Mouse (Mus musculus): ENCODE measurements at regions not wholly inside any gene's neighbourhood (a gene's known extent, or its start where the extent isn't known, plus 50 kb on each side); places are given as distances from the start of the nearest gene placed in this dataset.

DNA sequence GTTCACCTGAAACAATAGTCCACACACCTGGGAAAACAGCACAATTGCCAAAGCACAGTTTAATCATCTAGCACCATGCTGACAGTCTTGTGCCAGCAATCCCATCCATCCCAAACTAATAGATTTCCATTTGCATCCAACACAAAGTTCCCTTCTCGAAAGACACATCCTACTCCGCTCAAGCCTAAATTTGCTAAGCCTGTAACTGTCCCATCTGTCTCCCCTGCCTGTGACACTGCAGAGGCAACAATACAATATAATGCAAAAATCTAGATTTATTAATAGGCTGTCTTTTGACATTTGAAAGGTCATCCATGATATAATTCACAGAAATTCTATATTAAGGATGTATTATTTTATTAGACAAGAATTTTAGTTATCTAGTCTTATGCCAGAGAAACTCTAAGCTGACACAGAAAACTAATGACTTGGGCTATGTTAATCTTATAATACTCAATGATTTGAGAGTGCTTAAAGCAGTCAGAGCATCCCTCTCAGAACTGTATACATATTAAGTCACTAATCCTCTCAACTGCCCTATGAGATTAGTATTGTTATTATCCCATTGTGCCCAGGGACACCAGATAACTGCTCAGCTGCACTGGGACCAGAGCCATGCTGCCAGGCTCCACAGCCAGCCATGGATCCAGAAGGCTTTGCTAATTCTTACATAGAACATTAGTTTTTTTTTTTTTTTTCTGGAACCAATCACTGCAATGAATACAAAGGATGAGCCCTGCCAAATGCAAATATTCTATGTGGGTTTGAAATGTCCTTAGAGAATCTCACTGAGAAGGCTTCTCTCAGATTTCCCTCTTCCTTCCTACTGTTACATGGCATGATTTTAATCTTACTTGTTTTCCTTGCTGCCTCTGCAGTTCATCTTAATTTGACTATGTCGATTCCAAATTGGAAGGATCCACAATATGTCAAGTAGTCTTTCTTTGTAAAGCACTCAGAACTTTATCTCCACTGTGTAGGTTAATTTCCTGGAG, 254.1 kb upstream of the Sphkap start:
- Histone ChIP-seq H3K36me3 (ENCODE audit: control insufficient read depth, insufficient read depth, low read length) (no peaks in the 10 kb centered on the region), H3K4me1 (replicated peaks; ENCODE audit: control insufficient read depth, insufficient read depth, low read length) (no peaks in the 10 kb centered on the region), H3K4me2 (replicated peaks; ENCODE audit: low read depth, low read length) (no peak overlapping the region), H3K27ac (ENCODE audit: low read depth, low read length) (no peak overlapping the region), H3K9me3 (ENCODE audit: control insufficient read depth, low read length) (no peaks in the 10 kb centered on the region), H3K27me3 (ENCODE audit: control insufficient read depth, insufficient read depth, low read length) (no peaks in the 10 kb centered on the region), H3K9ac (ENCODE audit: low read depth, low read length) (no peak overlapping the region), H3K4me3 (ENCODE audit: low read depth, low read length) (no peak overlapping the region)
- ATAC-seq (ENCODE audit: low FRiP score) (no peak), DNase-seq (ENCODE audit: low spot score) (no peak)
- WGBS, result 92% methylated on average over 3 of the region's 3 CpGs

GRCm38 (mm10) chr1:83653661-83654060, 245.7 kb upstream of the Sphkap start:
- 89% methylated on average over 2 of the region's 2 CpGs for WGBS

DNA sequence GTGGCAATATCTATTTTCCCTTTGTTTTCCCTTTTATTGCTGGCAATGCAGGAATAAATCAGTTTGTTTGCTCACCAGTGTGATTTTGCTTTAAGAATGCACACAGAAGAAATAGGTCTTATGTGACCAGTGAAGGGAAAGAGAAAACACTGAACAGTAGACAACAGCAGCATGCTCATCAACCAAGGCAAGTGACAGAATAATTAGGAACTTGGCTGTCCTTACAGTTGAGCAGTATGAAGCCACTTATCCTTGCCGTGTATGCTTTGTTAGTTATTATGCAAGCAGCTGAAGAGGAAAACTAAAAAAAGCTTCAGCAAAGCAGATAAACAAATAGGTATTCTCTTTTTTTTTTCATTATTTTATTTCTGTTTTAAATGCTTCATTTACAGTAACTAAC, 237.6 kb upstream of the Sphkap start:
- no peak overlapping the region for H3K27ac ChIP-seq (ENCODE audit: low read depth, low read length)
- DNase-seq (ENCODE audit: low spot score), result no peak
- no peak overlapping the region for H3K4me2 ChIP-seq (replicated peaks; ENCODE audit: low read depth, low read length)
- no peaks in the 10 kb centered on the region for H3K4me1 ChIP-seq (replicated peaks; ENCODE audit: control insufficient read depth, insufficient read depth, low read length)
- no peaks in the 10 kb centered on the region for H3K36me3 ChIP-seq (ENCODE audit: control insufficient read depth, insufficient read depth, low read length)
- no peak overlapping the region for H3K4me3 ChIP-seq (ENCODE audit: low read depth, low read length)
- WGBS, result 65% methylated on average over 1 of the region's 1 CpGs
- ATAC-seq (ENCODE audit: low FRiP score), result no peak
- no peaks in the 10 kb centered on the region for H3K27me3 ChIP-seq (ENCODE audit: control insufficient read depth, insufficient read depth, low read length)
- H3K9ac ChIP-seq (ENCODE audit: low read depth, low read length), result no peak overlapping the region
- H3K9me3 ChIP-seq (ENCODE audit: control insufficient read depth, low read length), result no peaks in the 10 kb centered on the region

More at GRCm38 (mm10) chr1:83653661-83654060, 245.7 kb upstream of the Sphkap start:
- no peak overlapping the region for H3K9ac ChIP-seq (ENCODE audit: low read depth, low read length)
- no peak overlapping the region for H3K27ac ChIP-seq (ENCODE audit: low read depth, low read length)
- H3K36me3 ChIP-seq (ENCODE audit: control insufficient read depth, insufficient read depth, low read length), result no peaks in the 10 kb centered on the region
- H3K27me3 ChIP-seq (ENCODE audit: control insufficient read depth, insufficient read depth, low read length), result no peaks in the 10 kb centered on the region
- no peak overlapping the region for H3K4me2 ChIP-seq (replicated peaks; ENCODE audit: low read depth, low read length)
- no peaks in the 10 kb centered on the region for H3K4me1 ChIP-seq (replicated peaks; ENCODE audit: control insufficient read depth, insufficient read depth, low read length)
- H3K9me3 ChIP-seq (ENCODE audit: control insufficient read depth, low read length), result no peaks in the 10 kb centered on the region
- H3K4me3 ChIP-seq (ENCODE audit: low read depth, low read length), result no peak overlapping the region
- DNase-seq (ENCODE audit: low spot score) (no peak), ATAC-seq (ENCODE audit: low FRiP score) (no peak)

DNA sequence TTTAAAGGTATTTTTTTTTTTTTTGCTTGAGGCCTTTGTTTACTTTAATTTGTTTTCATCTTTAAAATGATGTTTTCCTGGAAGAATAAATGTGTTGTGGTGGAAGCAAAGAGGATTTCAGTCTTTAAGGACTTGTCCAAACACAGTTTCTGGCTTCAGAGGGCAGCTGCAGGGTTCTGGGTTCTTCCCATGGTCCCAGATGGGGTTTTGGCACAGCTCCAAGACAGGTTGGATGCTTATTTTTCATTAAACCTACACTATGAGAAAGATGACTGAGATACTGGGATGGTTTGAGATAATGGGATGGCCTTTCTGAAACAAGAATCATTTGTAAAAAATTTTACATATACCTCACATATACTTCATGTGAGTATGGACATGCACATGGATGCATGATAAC, 234.7 kb upstream of the Sphkap start:
- no peak overlapping the region for H3K4me2 ChIP-seq (replicated peaks; ENCODE audit: low read depth, low read length)
- no peak overlapping the region for H3K27ac ChIP-seq (ENCODE audit: low read depth, low read length)
- no peaks in the 10 kb centered on the region for H3K4me1 ChIP-seq (replicated peaks; ENCODE audit: control insufficient read depth, insufficient read depth, low read length)
- H3K27me3 ChIP-seq (ENCODE audit: control insufficient read depth, insufficient read depth, low read length), result no peaks in the 10 kb centered on the region
- no peak overlapping the region for H3K4me3 ChIP-seq (ENCODE audit: low read depth, low read length)
- ATAC-seq (ENCODE audit: low FRiP score) (no peak), DNase-seq (ENCODE audit: low spot score) (no peak)
- H3K9ac ChIP-seq (ENCODE audit: low read depth, low read length), result no peak overlapping the region
- H3K36me3 ChIP-seq (ENCODE audit: control insufficient read depth, insufficient read depth, low read length), result no peaks in the 10 kb centered on the region
- H3K9me3 ChIP-seq (ENCODE audit: control insufficient read depth, low read length), result no peaks in the 10 kb centered on the region

DNA sequence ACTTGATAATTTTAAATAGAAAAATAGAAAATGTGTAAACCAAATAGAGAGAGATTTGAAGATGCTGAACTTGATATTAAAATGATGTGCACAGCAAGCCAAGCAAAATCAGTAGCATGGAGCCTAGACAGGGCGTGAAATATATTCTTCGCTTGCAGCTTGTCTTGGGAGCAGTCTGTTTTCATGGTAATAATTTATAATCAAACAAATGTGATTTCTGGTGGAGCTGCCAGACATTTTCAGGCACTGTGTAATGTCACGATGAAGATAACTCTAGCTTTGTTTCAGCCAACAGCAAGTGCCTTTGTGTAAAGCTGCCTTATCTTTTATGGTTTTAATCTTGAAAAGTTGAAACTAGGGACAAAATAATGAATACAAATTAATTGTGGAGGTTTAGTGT, 228.1 kb upstream of the Sphkap start:
- H3K4me3 ChIP-seq (ENCODE audit: low read depth, low read length), result no peak overlapping the region
- no peak for DNase-seq (ENCODE audit: low spot score)
- no peaks in the 10 kb centered on the region for H3K36me3 ChIP-seq (ENCODE audit: control insufficient read depth, insufficient read depth, low read length)
- no peak overlapping the region for H3K27ac ChIP-seq (ENCODE audit: low read depth, low read length)
- no peaks in the 10 kb centered on the region for H3K9me3 ChIP-seq (ENCODE audit: control insufficient read depth, low read length)
- no peaks in the 10 kb centered on the region for H3K4me1 ChIP-seq (replicated peaks; ENCODE audit: control insufficient read depth, insufficient read depth, low read length)
- no peaks in the 10 kb centered on the region for H3K27me3 ChIP-seq (ENCODE audit: control insufficient read depth, insufficient read depth, low read length)
- no peak overlapping the region for H3K4me2 ChIP-seq (replicated peaks; ENCODE audit: low read depth, low read length)
- WGBS, result 85% methylated on average over 3 of the region's 3 CpGs
- no peak overlapping the region for H3K9ac ChIP-seq (ENCODE audit: low read depth, low read length)
- no peak for ATAC-seq (ENCODE audit: low FRiP score)

- Histone ChIP-seq H3K4me2 (replicated peaks; ENCODE audit: low read depth, low read length) (no peak overlapping the region), H3K36me3 (ENCODE audit: control insufficient read depth, insufficient read depth, low read length) (no peaks in the 10 kb centered on the region), H3K9me3 (ENCODE audit: control insufficient read depth, low read length) (no peaks in the 10 kb centered on the region), H3K27me3 (ENCODE audit: control insufficient read depth, insufficient read depth, low read length) (no peaks in the 10 kb centered on the region), H3K4me3 (ENCODE audit: low read depth, low read length) (no peak overlapping the region), H3K27ac (ENCODE audit: low read depth, low read length) (no peak overlapping the region), H3K4me1 (replicated peaks; ENCODE audit: control insufficient read depth, insufficient read depth, low read length) (no peaks in the 10 kb centered on the region), H3K9ac (ENCODE audit: low read depth, low read length) (no peak overlapping the region)
- 45% methylated on average over 4 of the region's 4 CpGs for WGBS
- ATAC-seq (ENCODE audit: low FRiP score) (no peak), DNase-seq (ENCODE audit: low spot score) (no peak)
Observed at GRCm38 (mm10) chr1:83631798-83632197, 223.8 kb upstream of the Sphkap start.

DNA sequence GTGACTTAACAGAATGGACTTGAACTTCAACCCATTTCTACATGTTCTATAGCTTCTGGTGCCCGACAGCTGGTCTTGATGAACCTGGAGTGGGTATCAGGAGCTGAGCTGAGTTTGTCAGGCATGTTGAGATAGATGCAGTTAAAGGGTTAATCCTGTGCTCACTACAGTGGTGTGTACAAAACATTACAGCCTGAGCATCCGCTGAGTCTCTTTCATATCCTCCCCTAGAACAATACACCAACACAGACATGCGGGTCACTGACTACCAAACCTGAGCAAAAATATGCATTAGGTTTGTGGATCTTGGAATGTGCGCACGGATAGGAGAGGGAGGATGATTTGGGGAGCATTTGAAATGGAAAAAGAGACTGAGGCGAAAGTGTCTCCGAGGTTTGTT, 223.4 kb upstream of the Sphkap start:
- no peak overlapping the region for H3K27ac ChIP-seq (ENCODE audit: low read depth, low read length)
- H3K4me3 ChIP-seq (ENCODE audit: low read depth, low read length), result no peak overlapping the region
- no peak overlapping the region for H3K9ac ChIP-seq (ENCODE audit: low read depth, low read length)
- H3K36me3 ChIP-seq (ENCODE audit: control insufficient read depth, insufficient read depth, low read length), result no peaks in the 10 kb centered on the region
- H3K9me3 ChIP-seq (ENCODE audit: control insufficient read depth, low read length), result no peaks in the 10 kb centered on the region
- H3K4me1 ChIP-seq (replicated peaks; ENCODE audit: control insufficient read depth, insufficient read depth, low read length), result no peaks in the 10 kb centered on the region
- ATAC-seq (ENCODE audit: low FRiP score), result no peak
- no peak overlapping the region for H3K4me2 ChIP-seq (replicated peaks; ENCODE audit: low read depth, low read length)
- no peaks in the 10 kb centered on the region for H3K27me3 ChIP-seq (ENCODE audit: control insufficient read depth, insufficient read depth, low read length)
- no peak for DNase-seq (ENCODE audit: low spot score)
- WGBS, result 81% methylated on average over 7 of the region's 7 CpGs

- Histone ChIP-seq H3K36me3 (ENCODE audit: control insufficient read depth, insufficient read depth, low read length) (no peaks in the 10 kb centered on the region), H3K4me1 (replicated peaks; ENCODE audit: control insufficient read depth, insufficient read depth, low read length) (no peaks in the 10 kb centered on the region), H3K27ac (ENCODE audit: low read depth, low read length) (no peak overlapping the region), H3K27me3 (ENCODE audit: control insufficient read depth, insufficient read depth, low read length) (no peaks in the 10 kb centered on the region), H3K9me3 (ENCODE audit: control insufficient read depth, low read length) (no peaks in the 10 kb centered on the region), H3K9ac (ENCODE audit: low read depth, low read length) (no peak overlapping the region), H3K4me2 (replicated peaks; ENCODE audit: low read depth, low read length) (no peak overlapping the region), H3K4me3 (ENCODE audit: low read depth, low read length) (no peak overlapping the region)
- DNase-seq (ENCODE audit: low spot score) (no peak), ATAC-seq (ENCODE audit: low FRiP score) (no peak)
- 86% methylated on average over 1 of the region's 1 CpGs for WGBS
Observed at GRCm38 (mm10) chr1:83587258-83587657, 179.3 kb upstream of the Sphkap start.

DNA sequence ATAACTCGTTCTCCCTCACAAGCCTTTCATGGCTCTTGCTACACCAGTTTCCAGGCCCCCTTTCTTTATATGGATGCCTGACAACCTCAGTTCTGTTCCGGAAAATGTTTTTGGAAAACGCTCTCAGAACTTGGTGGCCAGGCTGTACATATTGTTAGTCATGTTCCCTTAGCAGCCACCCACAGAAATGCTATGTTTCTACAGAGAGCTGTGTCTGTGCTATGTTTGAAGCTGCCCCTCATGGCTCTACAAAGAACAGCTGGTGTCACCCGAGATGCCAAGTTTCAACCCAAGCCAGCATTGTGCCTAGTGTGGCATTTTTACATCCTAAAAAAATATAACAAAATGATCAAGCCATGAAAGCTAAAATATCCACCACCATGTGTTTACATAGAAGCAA, 175.0 kb upstream of the Sphkap start:
- ATAC-seq (ENCODE audit: low FRiP score) (no peak), DNase-seq (ENCODE audit: low spot score) (no peak)
- no peak overlapping the region for H3K9ac ChIP-seq (ENCODE audit: low read depth, low read length)
- no peaks in the 10 kb centered on the region for H3K36me3 ChIP-seq (ENCODE audit: control insufficient read depth, insufficient read depth, low read length)
- H3K27me3 ChIP-seq (ENCODE audit: control insufficient read depth, insufficient read depth, low read length), result no peaks in the 10 kb centered on the region
- no peaks in the 10 kb centered on the region for H3K9me3 ChIP-seq (ENCODE audit: control insufficient read depth, low read length)
- no peak overlapping the region for H3K4me2 ChIP-seq (replicated peaks; ENCODE audit: low read depth, low read length)
- no peak overlapping the region for H3K4me3 ChIP-seq (ENCODE audit: low read depth, low read length)
- 85% methylated on average over 4 of the region's 4 CpGs for WGBS
- H3K27ac ChIP-seq (ENCODE audit: low read depth, low read length), result no peak overlapping the region
- no peaks in the 10 kb centered on the region for H3K4me1 ChIP-seq (replicated peaks; ENCODE audit: control insufficient read depth, insufficient read depth, low read length)

All from hindbrain, embryonic 11.5 days (tissue).